Mouse (Mus musculus) heart, embryonic 12.5 days (tissue): ENCODE measurements at regions not wholly inside any gene's neighbourhood (a gene's known extent, or its start where the extent isn't known, plus 50 kb on each side); places are given as distances from the start of the nearest gene placed in this dataset.

Experiments used
- ATAC-seq: fragments of 200-750 bp; cut with Nextera tagmentation; 2 replicates; pipeline ENCODE4 v1.8.0; 2017; ENCODE audit warnings: moderate TSS enrichment, moderate library complexity; ENCODE audit not compliant: insufficient number of reproducible peaks, low FRiP score
- H3K27ac ChIP-seq: fragments of 300-500 bp; sonication (generic); 2 replicates; pipeline ENCODE4 v1.5.1; 2016; ENCODE audit warnings: mild to moderate bottlenecking, moderate library complexity; ENCODE audit not compliant: poor library complexity, severe bottlenecking
- H3K27me3 ChIP-seq: fragments of 300-500 bp; sonication (generic); replicated peaks from 2 replicates; pipeline ENCODE4 v1.6.1; 2016; ENCODE audit warnings: mild to moderate bottlenecking, moderate library complexity
- H3K36me3 ChIP-seq: fragments of 300-500 bp; sonication (generic); 2 replicates; pipeline ENCODE4 v1.6.1; 2016; ENCODE audit warnings: mild to moderate bottlenecking, moderate library complexity
- H3K4me1 ChIP-seq: fragments of 300-500 bp; sonication (generic); replicated peaks from 2 replicates; pipeline ENCODE4 v1.6.1; 2016; ENCODE audit warnings: mild to moderate bottlenecking
- H3K4me2 ChIP-seq: fragments of 300-500 bp; sonication (generic); 2 replicates; pipeline ENCODE4 v1.6.1; 2016; ENCODE audit warnings: mild to moderate bottlenecking, moderate library complexity
- H3K4me3 ChIP-seq: fragments of 300-500 bp; sonication (generic); 2 replicates; pipeline ENCODE4 v1.5.1; 2016; ENCODE audit warnings: mild to moderate bottlenecking
- H3K9ac ChIP-seq: fragments of 300-500 bp; sonication (generic); 2 replicates; pipeline ENCODE4 v1.6.1; 2016; ENCODE audit warnings: mild to moderate bottlenecking, moderate library complexity
- H3K9me3 ChIP-seq: fragments of 300-500 bp; sonication (generic); replicated peaks from 2 replicates; pipeline ENCODE4 v1.6.1; 2016; ENCODE audit warnings: mild to moderate bottlenecking, moderate library complexity
- WGBS: fragments of 180-500 bp; shearing (Covaris S2); methylation state at CpG from one replicate; pipeline ENCODE4 v1.1.7; 2016; 5-methylcytosine and 5-hydroxymethylcytosine counted together

- no peak for ATAC-seq
- no peak overlapping the region for H3K9ac ChIP-seq
- H3K27me3 ChIP-seq, result no peaks in the 10 kb centered on the region
- H3K36me3 ChIP-seq, result no peaks in the 10 kb centered on the region
- H3K4me1 ChIP-seq, result no peaks in the 10 kb centered on the region
- WGBS, result 77% methylated on average over 3 of the region's 3 CpGs
- no peak overlapping the region for H3K27ac ChIP-seq
- no peak overlapping the region for H3K4me2 ChIP-seq
- no peak overlapping the region for H3K4me3 ChIP-seq
- peaks cover 4% of the 10 kb centered on the region; the same call in 1 of the 2 replicates for H3K9me3 ChIP-seq
Measured at GRCm38 (mm10) chr8:96340702-96341101, 452.4 kb upstream of the Got2 start.

- no peak for ATAC-seq
- Histone ChIP-seq H3K36me3 (no peaks in the 10 kb centered on the region), H3K9ac (no peak overlapping the region), H3K27me3 (no peaks in the 10 kb centered on the region), H3K4me3 (no peak overlapping the region), H3K9me3 (no peaks in the 10 kb centered on the region), H3K4me2 (no peak overlapping the region), H3K27ac (no peak overlapping the region), H3K4me1 (no peaks in the 10 kb centered on the region)
- 68% methylated on average over 5 of the region's 5 CpGs for WGBS
Measured at GRCm38 (mm10) chr8:96318367-96318766, 430.0 kb upstream of the Got2 start.

- Histone ChIP-seq H3K9ac (no peak overlapping the region), H3K4me1 (no peaks in the 10 kb centered on the region), H3K4me2 (no peak overlapping the region), H3K27me3 (no peaks in the 10 kb centered on the region), H3K9me3 (no peaks in the 10 kb centered on the region), H3K4me3 (no peak overlapping the region), H3K27ac (no peak overlapping the region), H3K36me3 (no peaks in the 10 kb centered on the region)
- WGBS, result 83% methylated on average over 12 of the region's 12 CpGs
- no peak for ATAC-seq
Measured at GRCm38 (mm10) chr8:96308989-96309718, 420.8 kb upstream of the Got2 start.

GRCm38 (mm10) chr8:96296643-96297042, 408.3 kb upstream of the Got2 start:
- no peaks in the 10 kb centered on the region for H3K9me3 ChIP-seq
- H3K27ac ChIP-seq, result no peak overlapping the region
- no peaks in the 10 kb centered on the region for H3K27me3 ChIP-seq
- no peak overlapping the region for H3K9ac ChIP-seq
- H3K4me2 ChIP-seq, result no peak overlapping the region
- no peaks in the 10 kb centered on the region for H3K4me1 ChIP-seq
- WGBS, result 80% methylated on average over 4 of the region's 4 CpGs
- no peak overlapping the region for H3K4me3 ChIP-seq
- H3K36me3 ChIP-seq, result no peaks in the 10 kb centered on the region
- no peak for ATAC-seq

GRCm38 (mm10) chr8:96290740-96291139, 402.4 kb upstream of the Got2 start:
- Histone ChIP-seq H3K4me2 (no peak overlapping the region), H3K27me3 (no peaks in the 10 kb centered on the region), H3K27ac (no peak overlapping the region), H3K4me3 (no peak overlapping the region), H3K4me1 (no peaks in the 10 kb centered on the region), H3K9ac (no peak overlapping the region), H3K36me3 (no peaks in the 10 kb centered on the region), H3K9me3 (no peaks in the 10 kb centered on the region)
- no peak for ATAC-seq

- Histone ChIP-seq H3K27ac (no peak overlapping the region), H3K9me3 (no peaks in the 10 kb centered on the region), H3K4me2 (no peak overlapping the region), H3K4me3 (no peak overlapping the region), H3K27me3 (no peaks in the 10 kb centered on the region), H3K36me3 (no peaks in the 10 kb centered on the region), H3K4me1 (no peaks in the 10 kb centered on the region), H3K9ac (no peak overlapping the region)
- ATAC-seq, result no peak
- WGBS, result 60% methylated on average over 3 of the region's 3 CpGs
Measured at GRCm38 (mm10) chr8:96289519-96289918, 401.2 kb upstream of the Got2 start.

- Histone ChIP-seq H3K9me3 (no peaks in the 10 kb centered on the region), H3K27ac (no peak overlapping the region), H3K9ac (no peak overlapping the region), H3K4me3 (no peak overlapping the region), H3K4me2 (no peak overlapping the region), H3K36me3 (no peaks in the 10 kb centered on the region), H3K4me1 (no peaks in the 10 kb centered on the region), H3K27me3 (no peaks in the 10 kb centered on the region)
- WGBS, result 43% methylated on average over 3 of the region's 3 CpGs
- ATAC-seq, result no peak
Measured at GRCm38 (mm10) chr8:96288525-96288924, 400.2 kb upstream of the Got2 start.

- Histone ChIP-seq H3K4me3 (no peak overlapping the region), H3K27me3 (no peaks in the 10 kb centered on the region), H3K4me1 (0 out of 2 replicates have a peak, but pooled peaks cover 8% of the 10 kb centered on the region), H3K4me2 (no peak overlapping the region), H3K9ac (no peak overlapping the region), H3K9me3 (no peaks in the 10 kb centered on the region), H3K36me3 (no peaks in the 10 kb centered on the region), H3K27ac (no peak overlapping the region)
- WGBS, result 62% methylated on average over 4 of the region's 4 CpGs
- no peak for ATAC-seq
Measured at GRCm38 (mm10) chr8:96277479-96278138, 389.3 kb upstream of the Got2 start.

GRCm38 (mm10) chr8:96277058-96277457, 388.7 kb upstream of the Got2 start:
- H3K9me3 ChIP-seq, result no peaks in the 10 kb centered on the region
- H3K4me1 ChIP-seq, result 0 out of 2 replicates have a peak, but pooled peaks cover 8% of the 10 kb centered on the region
- H3K27ac ChIP-seq, result no peak overlapping the region
- no peak overlapping the region for H3K4me2 ChIP-seq
- no peaks in the 10 kb centered on the region for H3K27me3 ChIP-seq
- ATAC-seq, result no peak
- no peak overlapping the region for H3K4me3 ChIP-seq
- no peak overlapping the region for H3K9ac ChIP-seq
- H3K36me3 ChIP-seq, result no peaks in the 10 kb centered on the region
- WGBS, result 57% methylated on average over 5 of the region's 5 CpGs

- 75% methylated on average over 5 of the region's 5 CpGs for WGBS
- H3K4me2 ChIP-seq, result no peak overlapping the region
- ATAC-seq, result no peak
Measured at GRCm38 (mm10) chr8:96256294-96256693, 367.9 kb upstream of the Got2 start.

GRCm38 (mm10) chr8:96255811-96256210, 367.5 kb upstream of the Got2 start:
- Histone ChIP-seq H3K4me3 (no peak overlapping the region), H3K36me3 (no peaks in the 10 kb centered on the region), H3K9ac (no peak overlapping the region), H3K9me3 (no peaks in the 10 kb centered on the region), H3K27ac (no peak overlapping the region), H3K4me2 (no peak overlapping the region), H3K4me1 (peaks cover 5% of the 10 kb centered on the region; the same call in 1 of the 2 replicates), H3K27me3 (no peaks in the 10 kb centered on the region)
- 69% methylated on average over 5 of the region's 5 CpGs for WGBS
- ATAC-seq, result no peak

More at GRCm38 (mm10) chr8:96256294-96256693, 367.9 kb upstream of the Got2 start:
- no peaks in the 10 kb centered on the region for H3K27me3 ChIP-seq
- H3K9me3 ChIP-seq, result no peaks in the 10 kb centered on the region
- no peak overlapping the region for H3K27ac ChIP-seq
- H3K4me1 ChIP-seq, result peaks cover 5% of the 10 kb centered on the region; the same call in 1 of the 2 replicates
- no peak overlapping the region for H3K4me3 ChIP-seq
- no peaks in the 10 kb centered on the region for H3K36me3 ChIP-seq
- no peak overlapping the region for H3K9ac ChIP-seq
